Mouse (Mus musculus): ENCODE results near the gene Iqca. TPM values are rescaled to one million over a fixed set of nuclear protein-coding genes. Genes with fewer than 3 reads are reported as not detected.

Gene Iqca
- polyA plus RNA-seq (2015; fragmentation: Nextera tagmentation; extraction: Ambion mirVana) = 0.16 and 0.37 TPM in 2 replicates

DNA sequence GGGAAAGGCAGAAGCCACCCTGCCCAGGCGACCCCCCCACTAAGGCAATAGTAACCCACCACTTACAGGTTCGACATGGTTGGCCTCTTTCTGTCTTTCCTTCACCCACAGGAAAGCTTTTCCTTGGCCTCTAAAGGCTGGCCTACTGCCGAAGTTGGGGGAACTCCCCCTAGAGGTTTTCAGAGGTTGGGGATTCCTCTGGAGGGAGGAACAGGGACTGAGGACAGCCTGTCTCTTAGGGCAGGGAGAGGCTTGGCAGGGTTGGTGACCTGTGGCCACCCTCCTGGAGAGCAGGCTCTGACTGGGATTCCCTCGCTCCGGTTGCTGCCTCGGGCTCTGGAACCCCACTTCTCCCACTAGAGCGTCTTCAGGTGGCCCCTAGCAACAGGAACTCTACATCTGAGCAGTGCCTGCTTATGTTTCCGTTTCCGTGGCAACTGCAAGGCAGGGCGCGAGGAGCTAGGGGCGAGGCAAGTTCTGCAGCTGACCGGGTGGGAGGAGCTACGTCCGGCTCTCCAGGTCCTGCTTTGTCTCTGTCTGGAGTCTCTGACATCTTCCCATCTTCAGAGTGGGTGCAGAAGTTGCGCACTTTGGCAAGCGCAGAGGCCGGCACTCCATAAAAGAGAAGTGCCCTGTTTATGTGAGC, at the start of gene Iqca:
Gene Iqca (minus strand): TSS at position 303 of the 646 bp plus-strand sequence.
- peak within 1 kb of the TSS; percentile 25 for H3K4me3 ChIP-seq (ENCODE audit: low read length)
- WGBS = 5% methylated on average over 18 of the region's 18 CpGs
- H3K36me3 ChIP-seq (ENCODE audit: control insufficient read depth, insufficient read depth) = no peaks in the 10 kb centered on the region
- H3K27ac ChIP-seq (ENCODE audit: low read length) = no peak within 1 kb of the TSS
- H3K4me2 ChIP-seq (ENCODE audit: low read depth, low read length) = peak within 1 kb of the TSS; percentile 54
- peak; percentile 87 for ATAC-seq (replicated peaks; ENCODE audit: extremely low read depth, insufficient read depth, low FRiP score)
- peaks cover 29% of the 10 kb centered on the region for H3K27me3 ChIP-seq (ENCODE audit: control insufficient read depth, insufficient read depth, low read length)
- H3K4me1 ChIP-seq (ENCODE audit: control insufficient read depth, insufficient read depth, low read length) = peaks cover 10% of the 10 kb centered on the region
- no peak within 1 kb of the TSS for H3K9ac ChIP-seq (ENCODE audit: low read length)
- H3K9me3 ChIP-seq (replicated peaks; ENCODE audit: control insufficient read depth, low read length) = 0 out of 2 replicates have a peak, but pooled peaks cover 2% of the 10 kb centered on the region

DNA sequence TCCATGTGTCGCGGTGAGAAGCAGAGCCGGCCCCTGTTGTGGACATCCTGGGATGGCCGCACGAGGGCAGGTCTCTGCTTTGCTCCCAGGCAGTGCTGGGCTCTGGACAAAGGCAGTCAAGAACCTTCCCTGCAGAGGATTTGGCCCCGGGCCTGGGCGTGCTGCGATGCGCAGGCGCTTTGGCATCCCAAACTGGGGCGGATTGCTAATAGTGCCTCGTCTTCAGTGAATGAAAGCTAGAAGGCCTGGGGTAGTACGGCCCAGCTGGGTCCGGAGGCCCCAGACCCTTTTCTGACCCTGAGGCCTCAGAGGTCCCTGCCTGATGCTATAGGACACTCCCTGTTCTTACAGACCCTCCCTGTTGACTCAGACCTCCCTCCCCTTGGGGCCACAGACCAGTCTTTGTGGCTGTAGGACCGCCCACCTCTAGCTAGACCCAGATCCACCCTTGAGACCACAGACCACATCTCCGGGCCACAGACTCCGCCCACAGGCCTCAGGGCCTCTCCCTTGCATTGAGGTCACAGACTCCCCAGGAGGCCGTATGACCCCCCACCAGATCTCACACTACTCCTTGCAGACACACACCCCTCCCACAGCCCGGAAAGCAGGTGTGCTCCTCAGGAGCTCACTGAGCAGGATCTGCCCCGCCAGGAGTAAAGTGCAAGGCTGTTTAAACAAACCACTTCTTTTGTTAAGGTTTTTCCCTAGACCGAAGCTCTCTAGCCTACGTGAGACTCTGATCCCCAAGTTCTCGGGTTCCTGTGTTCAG, 49.2 kb upstream of the Iqca start:
- Histone ChIP-seq H3K27ac (ENCODE audit: low read length) (no peak overlapping the region), H3K9ac (ENCODE audit: low read length) (no peak overlapping the region), H3K27me3 (ENCODE audit: control insufficient read depth, insufficient read depth, low read length) (peaks cover 21% of the 10 kb centered on the region), H3K36me3 (ENCODE audit: control insufficient read depth, insufficient read depth) (no peaks in the 10 kb centered on the region), H3K4me3 (ENCODE audit: low read length) (no peak overlapping the region), H3K9me3 (replicated peaks; ENCODE audit: control insufficient read depth, low read length) (no peaks in the 10 kb centered on the region), H3K4me1 (ENCODE audit: control insufficient read depth, insufficient read depth, low read length) (peaks cover 21% of the 10 kb centered on the region), H3K4me2 (ENCODE audit: low read depth, low read length) (peak overlapping the region; percentile 29; the same call in 1 of the 2 replicates)
- peak; percentile 45; the same call in 1 of the 2 replicates for ATAC-seq (replicated peaks; ENCODE audit: extremely low read depth, insufficient read depth, low FRiP score)
- WGBS = 21% methylated on average over 23 of the region's 23 CpGs

DNA sequence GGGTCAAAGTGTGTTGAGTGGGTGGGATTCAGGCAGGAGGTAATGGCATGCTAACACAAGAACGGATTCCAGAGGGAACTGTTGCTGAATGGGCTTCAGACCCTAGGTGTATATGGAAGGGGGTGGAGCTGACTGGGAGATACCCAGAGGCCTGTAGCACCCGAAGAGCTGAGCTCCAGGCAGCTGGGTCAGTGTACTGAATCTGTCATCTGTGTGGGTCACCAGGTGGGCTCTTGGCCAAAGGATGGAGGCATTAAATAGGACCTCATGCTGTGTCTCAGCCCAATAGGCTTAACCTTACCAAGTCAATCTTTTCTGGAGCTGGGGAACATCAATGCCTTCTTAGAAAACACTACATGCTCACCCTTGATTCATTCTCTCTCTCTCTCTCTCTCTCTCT, 48.5 kb upstream of the Iqca start:
- H3K27ac ChIP-seq (ENCODE audit: low read length) = no peak overlapping the region
- no peak for ATAC-seq (replicated peaks; ENCODE audit: extremely low read depth, insufficient read depth, low FRiP score)

DNA sequence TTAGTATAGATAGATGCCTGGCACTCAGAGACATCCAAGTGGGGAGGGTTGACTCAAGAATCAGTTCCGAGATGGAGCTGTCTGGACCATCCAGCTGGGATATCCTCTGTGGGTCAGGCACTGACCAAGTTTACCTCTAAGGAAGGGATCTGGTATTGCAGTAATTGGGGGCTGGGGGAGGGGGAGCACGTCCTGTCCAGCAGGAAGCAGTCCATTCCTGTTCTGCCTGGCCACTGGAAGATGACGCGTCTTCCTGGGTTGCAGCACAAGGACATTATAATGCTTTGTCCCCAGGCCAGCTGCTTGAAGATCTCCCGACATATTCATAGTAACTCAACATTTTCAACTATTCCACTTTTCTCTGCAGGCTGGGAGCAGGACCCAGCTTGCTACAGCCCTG, 48.0 kb upstream of the Iqca start:
- Histone ChIP-seq H3K27ac (ENCODE audit: low read length) (no peak overlapping the region), H3K9ac (ENCODE audit: low read length) (no peak overlapping the region), H3K27me3 (ENCODE audit: control insufficient read depth, insufficient read depth, low read length) (peaks cover 21% of the 10 kb centered on the region), H3K4me2 (ENCODE audit: low read depth, low read length) (no peak overlapping the region), H3K36me3 (ENCODE audit: control insufficient read depth, insufficient read depth) (no peaks in the 10 kb centered on the region), H3K9me3 (replicated peaks; ENCODE audit: control insufficient read depth, low read length) (no peaks in the 10 kb centered on the region), H3K4me3 (ENCODE audit: low read length) (no peak overlapping the region), H3K4me1 (ENCODE audit: control insufficient read depth, insufficient read depth, low read length) (peaks cover 17% of the 10 kb centered on the region)
- WGBS = 67% methylated on average over 5 of the region's 5 CpGs
- no peak for ATAC-seq (replicated peaks; ENCODE audit: extremely low read depth, insufficient read depth, low FRiP score)

More for the DNA sequence above, 48.5 kb upstream of the Iqca start:
- no peaks in the 10 kb centered on the region for H3K9me3 ChIP-seq (replicated peaks; ENCODE audit: control insufficient read depth, low read length)
- peaks cover 21% of the 10 kb centered on the region for H3K27me3 ChIP-seq (ENCODE audit: control insufficient read depth, insufficient read depth, low read length)
- H3K4me3 ChIP-seq (ENCODE audit: low read length) = no peak overlapping the region
- no peaks in the 10 kb centered on the region for H3K36me3 ChIP-seq (ENCODE audit: control insufficient read depth, insufficient read depth)
- peaks cover 17% of the 10 kb centered on the region for H3K4me1 ChIP-seq (ENCODE audit: control insufficient read depth, insufficient read depth, low read length)
- WGBS = 52% methylated on average over 2 of the region's 2 CpGs
- no peak overlapping the region for H3K9ac ChIP-seq (ENCODE audit: low read length)
- H3K4me2 ChIP-seq (ENCODE audit: low read depth, low read length) = no peak overlapping the region

DNA sequence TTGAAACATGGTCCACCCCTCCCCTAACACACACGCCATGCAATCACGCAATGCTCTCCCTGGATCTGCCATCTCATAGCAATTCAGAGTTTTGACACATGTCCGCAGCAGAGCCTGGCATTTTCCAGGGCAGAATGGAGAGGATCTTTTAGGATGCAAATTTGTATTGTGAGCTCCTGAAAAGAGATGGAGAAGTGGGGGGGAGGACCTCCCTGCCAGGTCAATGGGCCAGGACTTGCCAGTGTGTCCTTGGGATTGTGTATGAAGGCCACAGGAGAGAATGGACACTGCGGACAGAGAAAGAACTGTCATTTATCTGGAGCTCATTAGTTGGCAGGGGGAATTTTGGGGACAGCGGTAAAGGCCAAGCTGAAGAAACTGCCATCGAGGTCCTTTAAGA, 35.8 kb upstream of the Iqca start:
- Histone ChIP-seq H3K27ac (ENCODE audit: low read length) (no peak overlapping the region), H3K4me2 (ENCODE audit: low read depth, low read length) (no peak overlapping the region), H3K9me3 (replicated peaks; ENCODE audit: control insufficient read depth, low read length) (peaks cover 4% of the 10 kb centered on the region; the same call in 1 of the 2 replicates), H3K4me1 (ENCODE audit: control insufficient read depth, insufficient read depth, low read length) (no peaks in the 10 kb centered on the region), H3K36me3 (ENCODE audit: control insufficient read depth, insufficient read depth) (no peaks in the 10 kb centered on the region), H3K4me3 (ENCODE audit: low read length) (no peak overlapping the region), H3K9ac (ENCODE audit: low read length) (no peak overlapping the region), H3K27me3 (ENCODE audit: control insufficient read depth, insufficient read depth, low read length) (no peaks in the 10 kb centered on the region; the same call in 1 of the 2 replicates)
- WGBS = 88% methylated on average over 6 of the region's 6 CpGs
- ATAC-seq (replicated peaks; ENCODE audit: extremely low read depth, insufficient read depth, low FRiP score) = no peak

DNA sequence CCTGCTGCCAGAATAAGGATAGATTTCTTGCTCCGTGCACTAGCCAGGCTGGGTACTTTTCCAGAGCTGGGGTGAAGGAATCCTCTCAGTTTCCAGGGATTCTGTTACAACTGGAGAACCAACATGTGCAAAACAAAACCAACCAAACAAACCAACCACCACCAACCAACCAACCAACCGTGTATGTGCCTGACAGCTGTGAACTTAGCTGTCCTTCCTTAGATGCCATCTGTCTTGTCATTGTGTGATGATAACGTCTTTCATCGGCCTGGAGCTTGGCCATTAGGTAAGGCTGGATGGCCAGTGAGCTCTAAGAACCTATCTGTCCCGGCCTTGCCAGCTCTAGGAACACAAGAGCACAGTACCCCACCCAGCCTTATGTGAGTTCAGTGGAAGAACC, 33.7 kb upstream of the Iqca start:
- WGBS = 82% methylated on average over 5 of the region's 5 CpGs
- no peak overlapping the region for H3K27ac ChIP-seq (ENCODE audit: low read length)
- H3K4me3 ChIP-seq (ENCODE audit: low read length) = no peak overlapping the region
- H3K9me3 ChIP-seq (replicated peaks; ENCODE audit: control insufficient read depth, low read length) = peaks cover 4% of the 10 kb centered on the region; the same call in 1 of the 2 replicates
- no peaks in the 10 kb centered on the region for H3K4me1 ChIP-seq (ENCODE audit: control insufficient read depth, insufficient read depth, low read length)
- no peaks in the 10 kb centered on the region for H3K36me3 ChIP-seq (ENCODE audit: control insufficient read depth, insufficient read depth)
- H3K9ac ChIP-seq (ENCODE audit: low read length) = no peak overlapping the region
- H3K27me3 ChIP-seq (ENCODE audit: control insufficient read depth, insufficient read depth, low read length) = no peaks in the 10 kb centered on the region; the same call in 1 of the 2 replicates
- ATAC-seq (replicated peaks; ENCODE audit: extremely low read depth, insufficient read depth, low FRiP score) = no peak
- H3K4me2 ChIP-seq (ENCODE audit: low read depth, low read length) = no peak overlapping the region

DNA sequence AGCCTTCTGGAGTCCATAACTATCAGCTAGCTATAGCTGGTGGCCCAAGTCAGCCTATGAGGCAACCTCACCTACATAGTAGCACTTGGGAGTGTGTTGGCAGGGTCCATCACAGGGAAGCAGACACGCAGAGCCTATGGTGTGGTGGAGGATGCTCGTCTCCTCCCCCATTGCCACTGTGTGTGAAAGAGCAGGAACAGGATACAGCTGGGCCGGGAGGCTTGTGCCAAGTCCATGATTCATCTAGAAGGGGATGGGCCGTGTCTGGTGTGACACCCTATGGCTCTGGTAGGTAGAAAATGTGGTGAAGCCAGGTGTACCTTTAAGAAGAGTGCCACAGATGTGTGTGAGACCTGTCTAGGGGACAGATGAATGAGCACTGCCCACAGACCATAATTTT, 33.0 kb upstream of the Iqca start:
- H3K9ac ChIP-seq (ENCODE audit: low read length) = no peak overlapping the region
- WGBS = 61% methylated on average over 4 of the region's 4 CpGs
- no peak overlapping the region for H3K27ac ChIP-seq (ENCODE audit: low read length)
- no peaks in the 10 kb centered on the region for H3K4me1 ChIP-seq (ENCODE audit: control insufficient read depth, insufficient read depth, low read length)
- peaks cover 4% of the 10 kb centered on the region; the same call in 1 of the 2 replicates for H3K9me3 ChIP-seq (replicated peaks; ENCODE audit: control insufficient read depth, low read length)
- H3K4me3 ChIP-seq (ENCODE audit: low read length) = no peak overlapping the region
- no peaks in the 10 kb centered on the region for H3K36me3 ChIP-seq (ENCODE audit: control insufficient read depth, insufficient read depth)
- H3K27me3 ChIP-seq (ENCODE audit: control insufficient read depth, insufficient read depth, low read length) = no peaks in the 10 kb centered on the region; the same call in 1 of the 2 replicates
- ATAC-seq (replicated peaks; ENCODE audit: extremely low read depth, insufficient read depth, low FRiP score) = no peak
- H3K4me2 ChIP-seq (ENCODE audit: low read depth, low read length) = no peak overlapping the region

DNA sequence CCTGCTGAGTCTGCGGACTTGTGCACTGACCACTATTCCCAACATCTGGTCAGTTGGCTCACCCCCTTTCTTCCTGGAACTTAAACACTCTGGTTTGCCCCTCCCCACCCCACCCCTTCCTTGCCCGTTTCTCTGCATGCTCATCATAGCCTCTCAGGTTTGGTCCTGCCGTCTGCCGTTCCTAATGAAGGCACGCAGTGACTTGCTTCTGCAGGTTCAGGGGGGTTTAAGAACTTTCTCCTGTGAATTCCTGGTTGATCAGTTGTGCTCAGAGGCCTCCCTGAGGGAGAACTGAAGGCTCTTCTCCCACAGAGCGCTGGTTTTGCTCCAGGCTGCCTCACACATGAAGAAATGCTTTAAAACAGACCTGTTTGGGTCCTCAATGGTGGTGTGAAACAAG, 30.4 kb upstream of the Iqca start:
- Histone ChIP-seq H3K4me2 (ENCODE audit: low read depth, low read length) (no peak overlapping the region), H3K9me3 (replicated peaks; ENCODE audit: control insufficient read depth, low read length) (peaks cover 4% of the 10 kb centered on the region; the same call in 1 of the 2 replicates), H3K36me3 (ENCODE audit: control insufficient read depth, insufficient read depth) (no peaks in the 10 kb centered on the region), H3K4me1 (ENCODE audit: control insufficient read depth, insufficient read depth, low read length) (no peaks in the 10 kb centered on the region), H3K4me3 (ENCODE audit: low read length) (no peak overlapping the region), H3K9ac (ENCODE audit: low read length) (no peak overlapping the region), H3K27ac (ENCODE audit: low read length) (no peak overlapping the region), H3K27me3 (ENCODE audit: control insufficient read depth, insufficient read depth, low read length) (peaks cover 7% of the 10 kb centered on the region; the same call in 1 of the 2 replicates)
- no peak for ATAC-seq (replicated peaks; ENCODE audit: extremely low read depth, insufficient read depth, low FRiP score)
- WGBS = 55% methylated on average over 6 of the region's 6 CpGs

DNA sequence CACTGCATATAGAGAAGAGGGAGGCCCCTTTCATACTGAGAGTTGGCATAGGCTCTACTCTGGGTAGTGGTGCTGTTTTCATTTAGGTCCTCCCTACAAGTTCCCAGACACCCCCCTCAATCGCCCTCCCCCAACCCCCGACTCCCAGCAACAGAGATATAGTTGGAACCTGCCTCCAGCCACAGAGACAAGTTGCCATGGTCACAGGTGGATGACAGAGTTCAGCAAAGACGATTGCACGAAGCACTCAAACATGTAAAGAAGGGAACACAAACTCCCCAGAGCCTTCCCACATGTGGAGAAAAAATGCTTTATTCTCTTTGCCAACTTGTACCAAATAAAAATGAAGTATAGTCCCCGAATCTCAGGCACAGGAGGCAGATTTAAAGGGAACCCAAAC, 29.3 kb upstream of the Iqca start:
- 54% methylated on average over 5 of the region's 5 CpGs for WGBS
- H3K9ac ChIP-seq (ENCODE audit: low read length) = no peak overlapping the region
- no peaks in the 10 kb centered on the region for H3K36me3 ChIP-seq (ENCODE audit: control insufficient read depth, insufficient read depth)
- peaks cover 4% of the 10 kb centered on the region; the same call in 1 of the 2 replicates for H3K9me3 ChIP-seq (replicated peaks; ENCODE audit: control insufficient read depth, low read length)
- H3K27me3 ChIP-seq (ENCODE audit: control insufficient read depth, insufficient read depth, low read length) = peaks cover 7% of the 10 kb centered on the region; the same call in 1 of the 2 replicates
- no peak overlapping the region for H3K27ac ChIP-seq (ENCODE audit: low read length)
- H3K4me2 ChIP-seq (ENCODE audit: low read depth, low read length) = no peak overlapping the region
- H3K4me3 ChIP-seq (ENCODE audit: low read length) = no peak overlapping the region
- no peak for ATAC-seq (replicated peaks; ENCODE audit: extremely low read depth, insufficient read depth, low FRiP score)
- no peaks in the 10 kb centered on the region for H3K4me1 ChIP-seq (ENCODE audit: control insufficient read depth, insufficient read depth, low read length)

Measured in heart, embryonic 16.5 days (tissue).